Mouse (Mus musculus) Patski (cell line): Measurements from ENCODE around the gene Fgfr2. TPM values are rescaled to one million over a fixed set of nuclear protein-coding genes. Genes with fewer than 3 reads are reported as not detected.

ENCODE experiments used
- ATAC-seq: fragments of 100-300 bp; one replicate; pipeline ENCODE4 v1.8.0; 2021
- CTCF ChIA-PET: fragments of 350-600 bp; sonication (Branson Sonifier 250); formaldehyde crosslinking; loops from one replicate; lab custom pipeline; 2022; ENCODE audit warnings: inconsistent platforms; lab: Charles Lee
- POLR2A ChIA-PET: fragments of 350-600 bp; sonication (Branson Sonifier 250); formaldehyde crosslinking; loops from one replicate; lab custom pipeline; 2022; ENCODE audit warnings: antibody characterized with exemption, inconsistent platforms; lab: Charles Lee
- DNase-seq: peaks from one replicate; pipeline ENCODE4 v3.0.0-alpha.2; 2011; ENCODE audit warnings: low read depth, low spot score
- H3K27me3 ChIP-seq: fragments of 371-371 bp; one replicate; pipeline ENCODE4 v1.5.1; 2021
- CTCF ChIP-seq: fragments of 100-300 bp; IDR thresholded peaks from one replicate; pipeline ENCODE4 v1.5.1; 2021
- in situ Hi-C: fragments of 300-500 bp; cut with MboI; formaldehyde crosslinking; loops from 3 replicates; pipeline ENCODE4 v1.11.1; 2018; ENCODE audit warnings: low pct_unique_long_range_greater_than_20kb, mixed read lengths
- polyA plus RNA-seq: library from polyadenylated mRNA; unstranded; gene quantifications from one replicate; pipeline ENCODE4 v1.2.3, GENCODE M21; 2021

Fgfr2 gene
- polyA plus RNA-seq, 1 experiment from 2014 or later: 48.8 TPM

DNA sequence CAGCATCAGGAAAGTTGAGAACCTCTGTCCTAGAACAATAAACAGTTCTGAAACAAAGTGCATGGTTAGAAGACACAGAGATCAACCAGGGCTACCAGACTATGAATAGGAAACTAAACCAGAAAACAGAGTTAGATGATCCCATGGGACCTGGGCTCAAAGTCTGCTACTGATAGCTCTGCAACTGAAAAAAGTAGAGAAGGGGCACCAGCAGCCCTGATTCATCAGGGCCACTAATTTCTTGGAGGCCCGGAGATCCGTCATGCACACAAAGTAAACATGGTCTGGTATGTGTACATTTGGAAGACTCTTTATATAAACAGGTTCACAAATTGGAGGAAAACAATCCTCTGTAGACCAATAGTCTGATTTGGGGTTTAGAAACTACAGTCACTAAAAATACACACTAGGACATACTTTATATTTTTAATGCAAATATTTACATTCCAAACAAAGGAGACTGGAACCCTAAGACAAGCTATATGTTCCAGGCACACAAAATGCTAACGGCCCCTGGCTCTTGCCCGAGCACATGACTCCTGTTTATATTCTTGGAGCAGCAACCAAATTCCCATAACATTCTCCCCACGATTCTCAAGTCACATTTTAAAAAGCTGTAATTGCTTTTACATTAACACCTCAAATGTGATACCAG, 814.5 kb downstream of the Fgfr2 start:
- DNase-seq (no peak), ATAC-seq (no peak)
- TF ChIP-seq CTCF: no peak
- in situ Hi-C loops: no loop called here
- CTCF ChIA-PET: no interaction called here
- POLR2A ChIA-PET: no interaction called here
- no peaks in the 10 kb centered on the region for H3K27me3 ChIP-seq

DNA sequence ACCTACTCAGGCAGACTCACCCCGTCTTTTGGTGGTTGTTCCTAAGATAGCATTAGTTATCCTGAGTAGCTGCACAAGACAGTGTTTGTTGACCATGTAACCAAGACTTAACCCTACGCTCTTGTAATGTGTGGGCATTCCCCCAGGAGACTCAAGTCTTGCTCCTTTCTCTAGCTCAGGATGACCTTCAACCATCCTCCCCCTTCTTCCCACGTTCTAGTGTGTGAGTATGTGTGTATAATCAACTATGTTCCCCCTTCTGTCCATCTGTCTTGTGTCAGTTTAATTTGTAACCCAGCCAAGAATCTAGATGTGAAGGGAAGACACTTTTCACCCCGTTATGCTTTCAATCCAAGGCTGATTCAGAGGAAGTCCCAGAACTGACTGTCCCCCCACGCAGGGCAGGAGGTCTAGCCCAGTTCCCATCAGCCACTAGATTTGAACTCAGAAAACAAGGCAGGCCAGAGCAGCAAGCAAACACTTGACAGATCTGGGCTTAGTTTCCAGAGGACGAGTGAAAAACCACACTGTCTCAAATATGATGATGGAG, 815.4 kb downstream of the Fgfr2 start:
- in situ Hi-C loops: no loop called here
- no peaks in the 10 kb centered on the region for H3K27me3 ChIP-seq
- CTCF ChIA-PET: no interaction called here
- ATAC-seq: no peak
- TF ChIP-seq CTCF: no peak
- no peak for DNase-seq
- POLR2A ChIA-PET: interaction anchor here (0.7 kb wide), 1 partner anchor 29 kb away, joined by 9 read pairs; no protein-coding TSS in a partner anchor

DNA sequence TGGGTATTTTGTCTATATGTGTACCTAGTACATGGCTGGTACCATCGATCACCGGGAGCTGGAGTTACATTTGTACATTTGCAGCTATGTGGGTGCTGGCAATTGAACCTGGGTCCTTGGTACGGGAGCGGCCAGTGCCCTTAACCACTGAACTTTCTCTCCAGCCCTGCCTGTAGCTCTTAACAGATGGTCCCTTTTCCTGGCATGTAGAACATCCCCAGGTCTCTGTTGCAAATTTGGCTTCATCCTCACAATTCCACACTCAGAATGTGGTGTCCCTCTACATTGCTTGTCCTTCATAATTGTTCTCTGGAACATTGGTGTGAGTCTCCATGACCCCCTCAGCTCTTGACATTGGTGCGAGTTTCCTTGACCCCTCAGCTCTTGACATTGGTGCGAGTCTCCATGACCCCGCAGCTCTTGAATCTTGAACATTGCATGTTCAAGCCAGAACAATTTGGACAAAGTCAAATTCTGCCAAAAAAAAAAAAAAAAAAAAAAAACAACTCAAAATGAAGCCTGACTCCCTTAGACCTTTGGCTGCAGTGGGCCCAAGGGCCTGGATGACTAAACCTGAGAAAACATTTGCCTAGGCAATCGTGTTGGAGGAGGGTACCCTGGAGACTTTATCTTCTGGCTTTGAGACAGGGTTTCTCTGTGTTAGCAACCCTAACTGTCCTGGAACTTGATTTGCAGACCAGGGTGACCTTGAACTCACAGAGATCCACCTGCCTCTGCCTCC, 816.3 kb downstream of the Fgfr2 start:
- no peak for DNase-seq
- no peaks in the 10 kb centered on the region for H3K27me3 ChIP-seq
- ATAC-seq: no peak
- in situ Hi-C loops: no loop called here
- TF ChIP-seq CTCF: no peak
- ChIA-PET CTCF (no interaction called here), POLR2A (interaction anchor here (0.6 kb wide), 1 partner anchor 1020 kb away, joined by 3 read pairs; no protein-coding TSS in a partner anchor)

DNA sequence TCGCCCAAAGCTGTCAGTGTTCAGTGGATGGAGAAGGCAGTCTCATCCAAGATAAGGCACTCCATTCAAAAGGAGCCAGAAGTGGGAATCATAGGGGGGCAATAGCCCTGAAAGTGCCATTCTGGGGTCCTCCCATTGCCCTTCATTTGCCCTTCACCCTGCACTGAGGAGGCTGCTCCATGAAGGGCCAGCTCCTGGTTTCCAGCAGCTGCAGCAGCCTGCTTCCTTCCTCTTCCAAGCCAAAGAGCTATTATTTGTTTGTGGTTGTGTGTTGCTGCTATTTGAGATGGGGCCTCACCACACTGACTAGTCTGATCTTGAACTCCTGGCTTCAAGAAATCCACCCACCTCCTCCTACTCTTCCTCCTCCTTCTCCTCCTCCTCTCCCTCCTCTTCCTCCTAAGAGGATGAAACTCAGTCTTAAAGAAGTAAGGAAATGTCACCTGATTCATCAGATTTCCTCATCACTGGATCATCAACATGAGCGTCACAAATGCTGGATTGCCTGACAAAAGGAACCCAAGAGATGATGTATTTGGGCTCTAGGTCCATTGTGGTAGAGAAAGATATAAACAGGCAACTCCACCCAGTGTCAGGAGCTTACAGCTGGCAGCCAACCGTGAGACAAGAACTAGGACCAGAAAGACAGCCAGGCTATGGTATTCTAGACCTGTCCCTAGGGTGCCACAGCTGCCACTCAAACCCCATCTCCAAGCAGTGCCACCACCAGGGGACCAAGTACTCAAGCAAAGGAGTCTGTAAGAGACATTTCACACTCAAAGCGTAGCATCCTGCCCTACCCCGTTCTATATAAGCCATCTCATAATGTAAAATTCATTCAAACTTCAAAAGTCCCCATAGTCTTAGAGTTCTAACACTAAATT, 817.4 kb downstream of the Fgfr2 start:
- no peak for TF ChIP-seq CTCF
- ATAC-seq: no peak
- POLR2A ChIA-PET: no interaction called here
- CTCF ChIA-PET: interaction anchor here (1.4 kb wide), 1 partner anchor 54 kb away, joined by 3 read pairs; no protein-coding TSS in a partner anchor
- in situ Hi-C loops: no loop called here
- DNase-seq: no peak
- no peaks in the 10 kb centered on the region for H3K27me3 ChIP-seq

DNA sequence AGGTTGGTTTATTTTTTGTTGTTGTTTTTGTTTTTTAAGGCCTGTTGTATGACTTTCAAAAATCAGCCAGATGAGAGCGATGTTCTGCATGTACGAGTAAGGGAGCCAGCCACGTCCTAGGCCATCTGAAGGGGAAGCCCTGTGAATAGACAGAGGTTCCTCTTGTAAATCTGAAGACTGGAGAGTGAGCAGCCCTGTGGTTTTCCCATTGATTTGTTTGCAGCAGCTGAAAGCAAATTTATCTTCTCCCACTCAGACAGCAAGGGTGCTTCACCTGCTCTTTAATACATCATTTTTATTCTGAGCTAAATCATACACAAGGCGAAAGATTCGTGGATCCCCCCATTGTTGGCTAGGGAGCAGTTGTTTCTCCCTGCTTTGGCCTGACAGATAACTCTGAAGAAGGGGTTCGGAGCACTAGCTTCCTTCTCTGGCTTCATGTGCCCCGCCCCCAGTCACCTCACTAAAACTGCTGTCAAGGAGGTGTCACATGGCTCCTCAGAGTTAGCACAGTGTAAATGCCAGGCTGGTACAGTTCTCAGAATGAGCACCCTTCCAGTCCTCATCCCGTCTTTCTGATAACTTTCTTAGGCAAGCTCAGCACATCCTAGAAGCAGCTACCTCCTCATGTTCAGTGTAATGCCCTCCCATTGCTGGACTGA, 818.6 kb downstream of the Fgfr2 start:
- no peak for TF ChIP-seq CTCF
- in situ Hi-C loops: no loop called here
- ChIA-PET CTCF (interaction anchor here (1.4 kb wide), 1 partner anchor 53 kb away, joined by 3 read pairs; no protein-coding TSS in a partner anchor), POLR2A (no interaction called here)
- H3K27me3 ChIP-seq: no peaks in the 10 kb centered on the region
- DNase-seq: no peak
- no peak for ATAC-seq

DNA sequence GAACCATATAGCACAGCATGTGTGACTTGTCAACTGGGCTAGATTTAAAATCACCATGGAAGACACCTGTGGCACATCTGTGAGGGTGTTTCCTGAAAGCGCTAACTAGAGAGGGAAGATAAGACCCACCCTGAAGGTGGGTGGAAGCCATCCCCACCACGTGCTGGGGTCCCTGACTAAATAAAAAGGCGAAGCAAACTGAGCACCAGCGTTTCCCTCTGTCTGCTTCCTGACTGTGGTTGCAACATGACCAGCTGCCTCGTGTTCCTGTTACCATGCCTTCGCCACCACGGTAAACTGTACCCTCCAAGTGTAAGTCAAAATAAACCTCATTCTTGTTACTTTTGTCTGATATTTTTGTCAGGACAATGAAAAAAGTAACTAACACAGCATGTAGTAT, 819.2 kb downstream of the Fgfr2 start:
- DNase-seq: no peak
- TF ChIP-seq CTCF: no peak
- CTCF ChIA-PET: no interaction called here
- in situ Hi-C loops: no loop called here
- ATAC-seq: no peak
- POLR2A ChIA-PET: no interaction called here
- no peaks in the 10 kb centered on the region for H3K27me3 ChIP-seq

DNA sequence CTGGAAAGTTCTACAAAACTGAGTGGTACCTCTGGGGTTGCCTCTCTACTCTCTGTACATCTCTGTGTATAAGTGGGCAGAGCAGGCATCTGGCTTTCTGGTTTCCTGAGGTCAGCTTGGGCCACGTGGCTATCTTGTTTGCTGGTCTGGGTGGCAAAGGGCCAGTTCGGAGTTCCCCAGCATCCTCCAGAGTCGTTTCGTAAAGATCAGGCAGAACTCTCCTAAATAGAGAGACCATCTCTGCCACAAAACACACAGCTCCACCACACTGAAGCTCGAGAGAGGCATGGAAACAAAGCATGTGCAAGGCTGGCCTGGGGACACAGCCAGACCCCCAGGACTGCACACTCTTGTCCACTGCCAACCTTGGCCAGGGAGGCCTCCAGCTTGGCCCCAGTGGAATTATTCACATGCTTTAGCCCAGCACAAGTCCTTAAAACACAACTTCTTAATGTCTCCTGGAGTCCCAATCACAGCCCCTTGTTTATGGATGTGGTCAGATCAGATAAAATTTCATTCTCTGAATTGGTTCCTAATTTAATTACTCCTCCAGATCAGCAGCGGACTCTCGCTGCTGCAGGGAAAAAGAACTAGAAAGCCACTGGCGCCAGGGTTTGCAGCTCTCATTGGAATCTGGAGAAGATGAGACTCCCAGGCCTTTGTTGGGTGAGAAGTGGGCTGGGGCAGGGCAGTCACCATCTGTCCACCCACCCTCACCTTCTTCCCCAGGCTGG, 820.5 kb downstream of the Fgfr2 start:
- no peaks in the 10 kb centered on the region for H3K27me3 ChIP-seq
- in situ Hi-C loops: no loop called here
- ChIA-PET CTCF (no interaction called here), POLR2A (interaction anchor here (0.6 kb wide), 1 partner anchor 10 kb away, joined by 3 read pairs; no protein-coding TSS in a partner anchor)
- DNase-seq (no peak), ATAC-seq (no peak)
- TF ChIP-seq CTCF: no peak

DNA sequence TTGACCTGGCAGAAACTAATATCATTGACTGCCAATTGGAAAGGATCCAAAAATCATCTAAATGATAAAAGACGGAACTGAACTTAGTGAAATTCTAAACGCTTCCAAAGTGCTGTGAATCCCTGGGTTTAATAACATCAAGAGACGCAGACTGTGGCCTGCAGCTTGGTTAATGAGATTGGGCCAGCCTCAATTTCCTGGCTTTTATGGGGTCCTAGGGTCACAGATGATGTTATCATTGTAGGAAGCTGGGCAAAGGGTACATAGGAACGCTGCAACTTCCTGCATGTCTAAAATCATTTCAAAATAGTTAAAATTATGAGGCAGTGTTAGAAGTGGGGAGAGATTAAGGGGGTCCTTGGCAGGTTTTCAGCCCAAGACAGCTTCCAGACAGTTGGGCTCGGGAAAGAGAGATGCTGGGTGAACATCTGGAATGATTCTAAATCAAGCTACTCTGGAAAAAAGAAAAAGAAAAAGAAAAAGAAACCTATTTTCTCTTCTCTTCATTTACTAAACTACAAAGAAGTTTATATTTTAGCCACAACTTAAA, 823.4 kb downstream of the Fgfr2 start:
- in situ Hi-C loops: no loop called here
- no peak for ATAC-seq
- CTCF ChIA-PET: no interaction called here

DNA sequence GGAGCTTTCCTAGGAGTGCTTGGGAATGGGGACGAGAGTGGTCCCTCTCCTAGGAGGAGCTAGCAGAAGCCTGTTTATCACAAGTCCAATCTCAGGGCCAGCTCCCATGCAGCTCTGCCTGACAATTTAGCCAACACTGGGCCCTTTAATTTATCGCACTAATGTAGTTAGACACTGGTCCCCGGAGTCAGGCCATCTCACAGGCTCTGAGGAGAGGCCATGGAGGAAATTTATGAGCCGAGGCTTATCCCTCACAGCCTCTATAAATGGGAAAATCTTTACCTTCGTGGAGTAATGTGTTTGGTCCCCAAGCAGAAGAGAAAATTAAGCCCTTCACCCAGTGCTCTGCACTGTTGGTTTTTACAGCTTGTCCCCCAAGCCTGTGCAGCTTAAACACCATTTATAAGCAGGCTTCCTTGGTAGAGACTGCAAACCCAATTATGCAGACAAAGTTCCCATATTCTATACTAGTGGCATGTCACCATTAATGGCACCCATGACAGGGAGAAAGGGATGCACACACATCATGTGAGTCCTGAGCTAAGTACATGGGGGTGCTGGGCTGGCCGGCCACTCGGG, 824.6 kb downstream of the Fgfr2 start:
- in situ Hi-C loops: no loop called here
- H3K27me3 ChIP-seq: no peaks in the 10 kb centered on the region
- no peak for TF ChIP-seq CTCF
- CTCF ChIA-PET: no interaction called here
- POLR2A ChIA-PET: no interaction called here
- no peak for DNase-seq
- no peak for ATAC-seq

More for the DNA sequence above, 823.4 kb downstream of the Fgfr2 start:
- TF ChIP-seq CTCF: no peak
- no peak for DNase-seq
- POLR2A ChIA-PET: no interaction called here
- H3K27me3 ChIP-seq: no peaks in the 10 kb centered on the region
